Mouse (Mus musculus) macrophage (primary cell): ENCODE data around the gene Elac2. TPM values are rescaled to one million over a fixed set of nuclear protein-coding genes. Genes with fewer than 3 reads are reported as not detected.

Experiments
- H3K27ac ChIP-seq: fragments of 350-480 bp; formaldehyde crosslinking; 2 replicates; pipeline ENCODE4 v1.9.0; 2021
- H3K36me3 ChIP-seq: fragments of 350-480 bp; formaldehyde crosslinking; 2 replicates; pipeline ENCODE4 v1.9.0; 2021; ENCODE audit errors: inconsistent target
- H3K4me3 ChIP-seq: fragments of 350-480 bp; formaldehyde crosslinking; 2 replicates; pipeline ENCODE4 v1.9.0; 2021; ENCODE audit errors: inconsistent target
- H3K79me2 ChIP-seq: fragments of 350-480 bp; formaldehyde crosslinking; 2 replicates; pipeline ENCODE4 v1.9.0; 2021; ENCODE audit errors: inconsistent target
- WGBS: methylation state at CpG from one replicate; pipeline ENCODE4 v1.1.7; 2026; ENCODE audit warnings: inconsistent platforms; ENCODE audit not compliant: missing documents; 5-methylcytosine and 5-hydroxymethylcytosine counted together
- polyA plus RNA-seq: library from polyadenylated mRNA; stranded (reverse); fragments of 250-400 nt; gene quantifications from 3 replicates; pipeline ENCODE4 v1.2.4, GENCODE M21; 2018; ENCODE audit warnings: inconsistent platforms

The Elac2 gene
- polyA plus RNA-seq, 1 experiment from 2014 or later: 11.8 TPM

- H3K27ac ChIP-seq: no peak overlapping the region
- no peak overlapping the region for H3K4me3 ChIP-seq
- H3K36me3 ChIP-seq: peaks cover 72% of the 10 kb centered on the region
- WGBS: 100% methylated on average over 1 of the region's 3 CpGs
- H3K79me2 ChIP-seq: no peaks in the 10 kb centered on the region
These were observed 19.6 kb downstream of the Elac2 start for GRCm38 (mm10) chr11:64998439-64998838.

- Histone ChIP-seq H3K27ac (no peak overlapping the region), H3K36me3 (peaks cover 60% of the 10 kb centered on the region), H3K79me2 (no peaks in the 10 kb centered on the region), H3K4me3 (no peak overlapping the region)
- WGBS: 93% methylated on average over 5 of the region's 5 CpGs
These were observed 20.8 kb downstream of the Elac2 start for GRCm38 (mm10) chr11:64999685-65000084.

- H3K36me3 ChIP-seq: peaks cover 52% of the 10 kb centered on the region
- 93% methylated on average over 14 of the region's 14 CpGs for WGBS
- H3K79me2 ChIP-seq: no peaks in the 10 kb centered on the region
These were observed 22.9 kb downstream of the Elac2 start for GRCm38 (mm10) chr11:65001729-65002128.

GRCm38 (mm10) chr11:65003611-65004010 is 24.8 kb downstream of the Elac2 start:
- no peaks in the 10 kb centered on the region for H3K79me2 ChIP-seq
- H3K27ac ChIP-seq: no peak overlapping the region
- 95% methylated on average over 5 of the region's 5 CpGs for WGBS
- H3K36me3 ChIP-seq: peaks cover 34% of the 10 kb centered on the region
- H3K4me3 ChIP-seq: no peak overlapping the region

More at GRCm38 (mm10) chr11:65001729-65002128, 22.9 kb downstream of the Elac2 start:
- no peak overlapping the region for H3K27ac ChIP-seq
- H3K4me3 ChIP-seq: no peak overlapping the region

GRCm38 (mm10) chr11:65004836-65005235 is 26.0 kb downstream of the Elac2 start:
- H3K79me2 ChIP-seq: no peaks in the 10 kb centered on the region
- no peak overlapping the region for H3K4me3 ChIP-seq
- H3K27ac ChIP-seq: no peak overlapping the region
- 97% methylated on average over 3 of the region's 3 CpGs for WGBS
- peaks cover 23% of the 10 kb centered on the region for H3K36me3 ChIP-seq

- H3K4me3 ChIP-seq: no peak overlapping the region
- WGBS: 95% methylated on average over 4 of the region's 4 CpGs
- no peaks in the 10 kb centered on the region for H3K79me2 ChIP-seq
- H3K27ac ChIP-seq: no peak overlapping the region
- H3K36me3 ChIP-seq: peaks cover 11% of the 10 kb centered on the region
These were observed 27.2 kb downstream of the Elac2 start for GRCm38 (mm10) chr11:65006047-65006446.

GRCm38 (mm10) chr11:65013906-65014305 is 35.1 kb downstream of the Elac2 start:
- WGBS: 75% methylated on average over 6 of the region's 6 CpGs
- Histone ChIP-seq H3K4me3 (no peak overlapping the region), H3K27ac (no peak overlapping the region), H3K36me3 (no peaks in the 10 kb centered on the region), H3K79me2 (no peaks in the 10 kb centered on the region)

- Histone ChIP-seq H3K27ac (no peak overlapping the region), H3K79me2 (no peaks in the 10 kb centered on the region), H3K4me3 (no peak overlapping the region), H3K36me3 (no peaks in the 10 kb centered on the region)
- WGBS: 93% methylated on average over 1 of the region's 1 CpGs
These were observed 37.9 kb downstream of the Elac2 start for GRCm38 (mm10) chr11:65016754-65017153.

- 94% methylated on average over 4 of the region's 4 CpGs for WGBS
- Histone ChIP-seq H3K4me3 (no peak overlapping the region), H3K36me3 (no peaks in the 10 kb centered on the region), H3K27ac (no peak overlapping the region), H3K79me2 (no peaks in the 10 kb centered on the region)
These were observed 41.9 kb downstream of the Elac2 start for GRCm38 (mm10) chr11:65020744-65021143.

- H3K79me2 ChIP-seq: no peaks in the 10 kb centered on the region
These were observed 43.9 kb downstream of the Elac2 start for GRCm38 (mm10) chr11:65022771-65023170.

GRCm38 (mm10) chr11:65028049-65028448 is 49.2 kb downstream of the Elac2 start:
- H3K79me2 ChIP-seq: no peaks in the 10 kb centered on the region
- WGBS: 92% methylated on average over 5 of the region's 5 CpGs
- H3K36me3 ChIP-seq: no peaks in the 10 kb centered on the region
- no peak overlapping the region for H3K27ac ChIP-seq
- no peak overlapping the region for H3K4me3 ChIP-seq

More at GRCm38 (mm10) chr11:65022771-65023170, 43.9 kb downstream of the Elac2 start:
- Histone ChIP-seq H3K36me3 (no peaks in the 10 kb centered on the region), H3K27ac (no peak overlapping the region), H3K4me3 (no peak overlapping the region)
- WGBS: 96% methylated on average over 11 of the region's 11 CpGs

- no peaks in the 10 kb centered on the region for H3K79me2 ChIP-seq
- no peak overlapping the region for H3K4me3 ChIP-seq
- no peaks in the 10 kb centered on the region for H3K36me3 ChIP-seq
- 90% methylated on average over 1 of the region's 1 CpGs for WGBS
- no peak overlapping the region for H3K27ac ChIP-seq
These were observed 51.4 kb downstream of the Elac2 start for GRCm38 (mm10) chr11:65030201-65030600.

GRCm38 (mm10) chr11:65032221-65032620 is 53.4 kb downstream of the Elac2 start:
- H3K36me3 ChIP-seq: no peaks in the 10 kb centered on the region
- no peak overlapping the region for H3K4me3 ChIP-seq
- 86% methylated on average over 7 of the region's 7 CpGs for WGBS
- no peak overlapping the region for H3K27ac ChIP-seq
- H3K79me2 ChIP-seq: no peaks in the 10 kb centered on the region

GRCm38 (mm10) chr11:65038996-65039395 is 60.2 kb downstream of the Elac2 start:
- Histone ChIP-seq H3K79me2 (no peaks in the 10 kb centered on the region), H3K4me3 (no peak overlapping the region), H3K36me3 (no peaks in the 10 kb centered on the region), H3K27ac (no peak overlapping the region)
- 19% methylated on average over 2 of the region's 2 CpGs for WGBS

- 80% methylated on average over 12 of the region's 12 CpGs for WGBS
- no peaks in the 10 kb centered on the region for H3K36me3 ChIP-seq
- no peaks in the 10 kb centered on the region for H3K79me2 ChIP-seq
- H3K27ac ChIP-seq: no peak overlapping the region
- no peak overlapping the region for H3K4me3 ChIP-seq
These were observed 60.8 kb downstream of the Elac2 start for GRCm38 (mm10) chr11:65039517-65040095.

- WGBS: 95% methylated on average over 6 of the region's 6 CpGs
- H3K36me3 ChIP-seq: no peaks in the 10 kb centered on the region
These were observed 61.7 kb downstream of the Elac2 start for GRCm38 (mm10) chr11:65040556-65040955.

More at GRCm38 (mm10) chr11:65040556-65040955, 61.7 kb downstream of the Elac2 start:
- H3K4me3 ChIP-seq: no peak overlapping the region
- H3K27ac ChIP-seq: no peak overlapping the region
- no peaks in the 10 kb centered on the region for H3K79me2 ChIP-seq
